ENCODE assay signal across 18 mouse cellular contexts in the genomic region with DNA sequence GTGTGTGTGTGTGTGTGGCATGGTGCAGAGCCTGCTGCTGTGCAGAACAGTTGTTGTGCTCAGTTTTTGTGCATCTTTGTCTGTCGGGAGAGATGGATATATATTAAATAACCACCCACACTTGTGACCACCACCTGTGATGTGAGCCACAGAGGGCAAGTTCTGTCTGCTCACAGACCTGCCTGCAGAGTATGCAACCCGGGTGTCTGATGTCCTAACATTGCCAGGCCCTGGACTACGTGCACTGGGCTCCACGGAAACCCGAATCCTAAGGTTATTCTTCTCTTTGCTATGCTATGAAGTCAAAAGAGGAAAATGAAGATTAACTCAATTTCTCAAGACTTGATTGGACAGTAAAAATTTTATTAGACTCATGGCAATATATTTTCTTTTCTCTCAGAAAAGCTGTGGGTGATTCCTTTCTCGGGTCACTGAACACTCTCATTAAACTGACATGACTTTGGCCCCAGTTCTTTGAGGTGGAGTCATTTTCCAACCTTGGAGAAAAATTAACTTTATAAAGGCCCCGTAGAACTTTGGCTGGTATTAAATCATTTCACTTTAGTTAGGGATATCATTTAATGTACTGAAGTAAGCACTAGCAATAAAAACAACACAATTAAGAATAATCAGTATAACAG.
DNase-seq lines count a peak whose midpoint lies in the region; ATAC-seq lines count a peak whose summit lies in the region.
"Had no signal": no experiment of that assay in that cellular context is flagged by ENCODE, and none has a peak within 500 bp of the region (broad histone marks: within the 10 kb centered on the region; RNA-seq: fewer than 3 reads in every experiment).

No protein-coding gene starts in this region.

- peak; percentile 73 for ATAC-seq in kidney, embryonic 16.5 days (ENCODE audit: low FRiP score, low TSS enrichment)
- ATAC-seq in hindbrain, embryonic 12.5 days (ENCODE audit: low FRiP score): no peak
- ATAC-seq in midbrain, embryonic 16.5 days: no peak
- ATAC-seq: forebrain, postnatal 0 days had no signal

- H3K9me3 ChIP-seq in kidney, embryonic 16.5 days (ENCODE audit: low read length): no peaks in the 10 kb centered on the region
- H3K9me3 ChIP-seq in hindbrain, embryonic 12.5 days (replicated peaks): no peaks in the 10 kb centered on the region
- H3K9me3 ChIP-seq in midbrain, embryonic 16.5 days (replicated peaks; ENCODE audit: control insufficient read depth, low read length, poor library complexity, severe bottlenecking): no peaks in the 10 kb centered on the region
- H3K9me3 ChIP-seq: embryonic facial prominence, embryonic 13.5 days; forebrain, embryonic 12.5 days; heart, embryonic 12.5 days had no signal

- no peak overlapping the region for H3K4me3 ChIP-seq in kidney, embryonic 16.5 days (ENCODE audit: low read length)
- H3K4me3 ChIP-seq in hindbrain, embryonic 12.5 days: no peak overlapping the region
- H3K4me3 ChIP-seq in midbrain, embryonic 16.5 days (ENCODE audit: low read depth, low read length): no peak overlapping the region
- H3K4me3 ChIP-seq: embryonic facial prominence, embryonic 13.5 days; forebrain, embryonic 12.5 days; heart, embryonic 12.5 days had no signal

- 22% methylated on average over 7 of the region's 7 CpGs for WGBS in kidney, embryonic 16.5 days
- WGBS in hindbrain, embryonic 12.5 days: 49% methylated on average over 7 of the region's 7 CpGs
- WGBS in midbrain, embryonic 16.5 days: 40% methylated on average over 7 of the region's 7 CpGs

- H3K27me3 ChIP-seq in kidney, embryonic 16.5 days (ENCODE audit: insufficient read depth, low read length): no peaks in the 10 kb centered on the region
- no peaks in the 10 kb centered on the region for H3K27me3 ChIP-seq in hindbrain, embryonic 12.5 days
- no peaks in the 10 kb centered on the region for H3K27me3 ChIP-seq in midbrain, embryonic 16.5 days (ENCODE audit: control insufficient read depth, insufficient read depth, low read depth, low read length)
- H3K27me3 ChIP-seq: embryonic facial prominence, embryonic 13.5 days; forebrain, embryonic 12.5 days; heart, embryonic 12.5 days had no signal

- H3K4me1 ChIP-seq in kidney, embryonic 16.5 days (ENCODE audit: insufficient read depth, low read length): peaks cover 7% of the 10 kb centered on the region
- H3K4me1 ChIP-seq in hindbrain, embryonic 12.5 days: no peaks in the 10 kb centered on the region
- H3K4me1 ChIP-seq in midbrain, embryonic 16.5 days (ENCODE audit: control insufficient read depth, insufficient read depth, low read length): no peaks in the 10 kb centered on the region
- H3K4me1 ChIP-seq: embryonic facial prominence, embryonic 13.5 days; forebrain, embryonic 12.5 days had no signal

- no peak overlapping the region for H3K4me2 ChIP-seq in kidney, embryonic 16.5 days (replicated peaks; ENCODE audit: low read depth, low read length)
- no peak overlapping the region for H3K4me2 ChIP-seq in hindbrain, embryonic 12.5 days (replicated peaks)
- H3K4me2 ChIP-seq in midbrain, embryonic 16.5 days (ENCODE audit: low read length): no peak overlapping the region
- H3K4me2 ChIP-seq: embryonic facial prominence, embryonic 13.5 days; forebrain, embryonic 12.5 days; heart, embryonic 12.5 days had no signal

- no peak overlapping the region for H3K9ac ChIP-seq in kidney, embryonic 16.5 days (replicated peaks; ENCODE audit: low read length)
- no peak overlapping the region for H3K9ac ChIP-seq in hindbrain, embryonic 12.5 days
- no peak overlapping the region for H3K9ac ChIP-seq in midbrain, embryonic 16.5 days (ENCODE audit: low read depth, low read length)
- H3K9ac ChIP-seq: embryonic facial prominence, embryonic 13.5 days; forebrain, embryonic 12.5 days; forebrain, postnatal 0 days; heart, embryonic 12.5 days had no signal

- no peaks in the 10 kb centered on the region for H3K36me3 ChIP-seq in kidney, embryonic 16.5 days (ENCODE audit: insufficient read depth, low read length)
- H3K36me3 ChIP-seq in hindbrain, embryonic 12.5 days: no peaks in the 10 kb centered on the region
- no peaks in the 10 kb centered on the region for H3K36me3 ChIP-seq in midbrain, embryonic 16.5 days (ENCODE audit: control insufficient read depth, insufficient read depth, low read length)
- H3K36me3 ChIP-seq: embryonic facial prominence, embryonic 13.5 days; forebrain, embryonic 12.5 days; heart, embryonic 12.5 days had no signal

- peak; percentile 23 for DNase-seq in kidney, adult 11 months
- no peak for DNase-seq in kidney, postnatal 4 days
- DNase-seq in kidney, adult 8-10 months: peak; percentile 31 to 71
- peak; percentile 10 for DNase-seq in mesoderm, embryonic 11.5 days (ENCODE audit: low read depth, low spot score)
- DNase-seq in gastrocnemius, postnatal 36 days: no peak
- DNase-seq: adrenal gland, adult 2 months; adrenal gland, postnatal 25 days; cerebellum, adult 18-20 months; cerebellum, adult 9-11 months; cerebellum, postnatal 36 days; forebrain, postnatal 0 days; gastrocnemius, postnatal 14 days had no signal

- intact Hi-C loops in gastrocnemius, postnatal 36 days (cut with DNase I): no loop called here

- peak overlapping the region; percentile 38; the same call in 1 of the 2 replicates for H3K27ac ChIP-seq in kidney, embryonic 16.5 days (ENCODE audit: low read length)
- no peak overlapping the region for H3K27ac ChIP-seq in hindbrain, embryonic 12.5 days
- no peak overlapping the region for H3K27ac ChIP-seq in midbrain, embryonic 16.5 days (ENCODE audit: low read length)
- H3K27ac ChIP-seq: embryonic facial prominence, embryonic 13.5 days; forebrain, embryonic 12.5 days had no signal

Comparison
In these comparisons a context has a peak if more than half of its experiments do, and no peak if none do; other contexts are left out.
1. DNase-seq: peak in kidney, adult 11 months (single experiment), kidney, adult 8-10 months (2 of 2) and mesoderm, embryonic 11.5 days (single experiment); none in kidney, postnatal 4 days (0 of 2) and gastrocnemius, postnatal 36 days (0 of 2).